Mouse (Mus musculus) NIH3T3 (cell line): Measurements from ENCODE around the gene Cfap299.
"Not testable (repeated sequence)": the region's sequence is repeated elsewhere in the genome, so short reads cannot be mapped to it uniquely, and the experiment has no call there.

Source experiments
- DNase-seq: peaks from one replicate; pipeline ENCODE4 v3.0.0-alpha.2; 2012; ENCODE audit warnings: low read depth

Gene Cfap299

DNA sequence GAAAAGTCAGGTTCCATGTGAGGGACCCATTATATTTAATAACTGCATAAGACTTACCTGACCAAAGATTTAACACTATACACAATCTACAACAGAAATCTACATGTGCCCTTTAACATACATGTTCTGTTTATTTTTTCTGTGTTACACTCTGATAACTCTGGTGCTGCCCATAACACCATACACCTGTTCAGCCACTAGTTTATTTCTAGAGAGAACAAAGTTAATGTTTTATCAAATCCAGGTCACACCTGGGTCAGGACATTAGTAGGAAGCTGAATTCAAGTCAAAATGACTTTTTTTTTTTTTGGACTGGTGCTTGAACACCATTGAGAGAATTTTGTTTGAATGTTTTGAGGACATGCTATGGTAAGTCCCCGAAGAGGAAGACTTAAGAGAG is 194.7 kb downstream of the Cfap299 start:
- no peak for DNase-seq

DNA sequence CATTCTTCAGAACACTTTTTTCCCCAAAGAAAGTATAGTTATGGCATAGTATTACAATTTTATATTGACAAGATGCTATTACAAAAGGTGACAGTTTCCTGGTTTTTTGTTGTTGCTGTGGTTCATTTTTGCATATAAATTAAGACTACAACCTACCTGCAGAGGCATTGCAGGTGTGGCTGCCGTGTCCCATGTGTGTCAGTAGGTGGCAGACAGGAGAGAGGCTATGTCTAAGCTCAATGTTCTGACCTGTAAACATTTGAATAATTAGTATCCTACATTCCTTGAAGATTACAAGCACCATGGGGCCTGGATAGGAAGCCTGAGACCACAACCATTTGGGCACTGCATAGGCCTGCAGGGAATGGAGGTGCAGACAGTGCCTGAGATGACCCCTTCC is 212.2 kb downstream of the Cfap299 start:
- DNase-seq: no peak

DNA sequence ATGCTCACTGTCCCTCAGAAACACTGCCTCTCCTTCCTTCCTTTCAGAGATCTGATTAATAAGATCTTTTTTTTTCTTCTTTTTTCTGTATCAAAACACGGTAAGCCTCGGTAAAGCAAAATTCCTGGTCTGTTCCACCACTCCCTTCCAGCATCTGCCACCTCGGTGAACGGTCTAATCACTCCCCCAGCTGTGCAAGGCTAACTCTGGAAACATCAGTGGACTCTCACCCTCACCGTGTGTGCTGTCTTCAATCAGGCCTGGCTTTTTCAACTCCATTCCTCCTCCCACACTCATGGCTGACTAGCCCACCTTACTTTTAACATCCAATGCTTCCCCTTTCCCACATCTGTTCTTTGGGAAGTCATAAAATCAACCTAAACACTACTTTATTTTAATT is 221.2 kb downstream of the Cfap299 start:
- no peak for DNase-seq

DNA sequence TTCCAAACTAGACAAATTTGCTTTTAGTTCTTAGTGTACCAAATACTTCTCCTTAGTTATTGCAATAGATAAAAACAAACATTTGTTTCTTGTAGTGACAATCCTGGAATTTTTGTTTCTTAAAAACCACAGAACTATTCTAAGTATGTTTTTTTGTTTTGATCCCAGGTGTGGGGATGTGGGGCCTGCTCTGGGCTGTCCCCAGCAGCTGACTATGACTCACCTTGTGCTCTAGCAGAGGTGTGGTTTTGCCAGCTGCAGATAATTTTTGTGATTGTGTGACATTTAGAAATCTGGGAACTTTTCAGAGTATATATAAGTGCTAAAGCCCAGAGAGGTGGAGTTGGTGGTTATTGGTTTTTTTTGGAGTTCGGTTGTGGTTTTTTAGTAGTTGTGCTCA is 221.8 kb downstream of the Cfap299 start:
- no peak for DNase-seq

DNA sequence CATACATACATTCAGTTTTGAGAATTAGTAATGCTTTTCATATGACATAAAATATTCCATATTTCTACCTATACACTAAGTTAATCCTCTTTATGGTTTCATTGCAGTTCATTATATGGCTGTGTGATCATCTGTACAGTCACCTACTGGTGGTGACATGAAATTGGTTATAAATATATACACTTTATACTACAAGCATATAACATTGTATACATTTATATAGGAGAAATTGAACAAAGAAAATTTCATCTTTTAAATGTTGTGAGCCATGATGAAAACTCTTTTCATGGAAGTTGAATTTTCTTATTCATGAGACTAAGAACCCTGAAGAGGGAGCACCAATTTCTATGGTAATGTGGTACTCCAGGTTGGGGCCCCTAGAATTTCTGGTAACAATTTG is 223.3 kb downstream of the Cfap299 start, which contains the start of gene Gm11111:
Gene Gm11111 (plus strand): TSS at position 301 of the 400 bp plus-strand sequence.
- DNase-seq: no peak

DNA sequence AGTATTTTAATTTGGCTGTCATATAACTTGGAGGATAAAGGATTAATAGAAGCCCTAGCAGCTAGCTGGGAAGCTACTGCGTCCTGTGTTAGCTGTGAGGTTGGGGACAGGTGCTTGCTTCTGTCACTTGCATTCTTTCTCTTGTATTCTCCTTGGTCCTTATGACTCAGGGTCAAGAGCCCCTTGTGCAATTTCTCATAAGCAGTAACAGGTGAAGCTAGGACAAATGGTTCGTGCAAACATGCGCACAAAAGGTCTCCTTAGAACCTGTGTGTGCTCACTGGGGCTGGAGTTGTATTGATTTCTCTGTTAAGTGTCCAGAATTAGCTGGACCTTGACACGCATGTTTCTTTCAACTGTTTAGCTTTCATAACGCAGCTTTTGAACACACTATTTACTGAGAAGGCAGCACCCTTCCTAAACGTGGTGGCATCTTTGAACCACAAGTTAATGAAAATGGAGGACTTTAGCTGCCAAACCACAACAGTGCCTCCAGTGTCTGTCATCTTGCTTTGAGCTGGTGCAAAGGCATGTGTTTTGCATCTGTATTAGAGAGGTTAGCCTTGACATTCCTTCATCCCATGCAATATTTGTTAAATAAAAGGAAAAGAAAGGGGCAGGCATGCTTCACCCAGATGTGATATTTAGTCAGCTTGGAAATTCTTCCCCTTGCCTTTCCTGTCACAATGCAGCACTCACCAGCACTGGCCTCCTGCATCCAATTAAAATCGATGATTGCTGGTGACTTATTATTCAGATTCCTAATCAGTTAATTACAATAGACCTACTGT is 223.9 kb downstream of the Cfap299 start:
- no peak for DNase-seq

DNA sequence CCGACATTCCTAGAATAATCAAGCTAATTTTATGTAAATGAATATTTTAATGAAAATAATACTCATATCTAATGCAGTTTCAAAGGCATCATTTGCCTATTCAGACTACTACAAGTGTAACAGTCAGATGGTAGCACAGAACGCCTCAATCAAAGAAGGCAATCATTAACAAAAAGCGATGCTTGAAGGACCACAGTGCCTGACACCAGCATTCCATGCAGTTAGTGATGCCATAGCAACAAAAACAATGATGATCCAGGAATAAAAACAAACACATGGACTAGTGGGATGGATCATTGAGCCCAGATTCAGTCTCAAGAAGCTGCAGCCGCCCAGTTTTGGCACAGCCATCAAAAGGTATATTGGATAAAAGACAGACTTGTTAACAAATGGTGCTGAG is 232.2 kb downstream of the Cfap299 start:
- DNase-seq: no peak

DNA sequence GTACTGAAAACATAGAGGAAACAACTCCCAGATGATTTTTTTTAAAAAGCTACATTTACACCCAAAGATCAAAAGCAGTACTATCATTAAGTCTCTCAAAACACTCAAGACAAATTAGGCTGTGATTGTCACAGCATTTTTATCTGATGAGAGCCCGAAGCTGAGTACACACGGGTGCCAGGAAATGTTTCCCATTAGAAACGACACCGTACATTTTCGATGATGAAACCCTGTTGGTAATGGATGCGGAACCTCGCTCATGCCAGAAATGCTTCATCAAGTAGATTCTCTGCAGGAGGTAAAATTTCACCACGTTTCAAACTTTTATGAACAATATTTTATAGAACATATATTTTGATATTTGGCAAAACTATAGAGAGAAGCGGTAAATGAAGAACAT is 233.7 kb downstream of the Cfap299 start:
- no peak for DNase-seq

DNA sequence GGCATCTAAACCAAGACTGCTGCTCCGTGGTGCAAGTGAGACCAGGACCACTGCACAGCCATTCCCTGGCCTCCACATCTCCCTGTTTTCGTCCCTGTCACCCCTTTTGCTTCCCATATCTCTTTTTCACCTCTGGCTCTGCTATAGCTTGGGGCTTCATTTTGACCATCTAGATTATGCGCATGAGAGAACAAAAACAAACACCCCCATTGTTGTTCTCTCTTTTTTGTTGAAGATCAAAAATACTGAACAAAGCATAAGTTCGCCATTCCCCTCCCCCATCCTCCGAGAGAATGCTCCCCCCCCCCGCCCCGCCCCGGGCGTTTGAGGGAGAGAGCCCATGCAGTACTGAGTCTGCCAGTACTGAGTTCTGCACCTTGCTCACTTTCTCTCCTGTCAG is 234.7 kb downstream of the Cfap299 start:
- no peak for DNase-seq

DNA sequence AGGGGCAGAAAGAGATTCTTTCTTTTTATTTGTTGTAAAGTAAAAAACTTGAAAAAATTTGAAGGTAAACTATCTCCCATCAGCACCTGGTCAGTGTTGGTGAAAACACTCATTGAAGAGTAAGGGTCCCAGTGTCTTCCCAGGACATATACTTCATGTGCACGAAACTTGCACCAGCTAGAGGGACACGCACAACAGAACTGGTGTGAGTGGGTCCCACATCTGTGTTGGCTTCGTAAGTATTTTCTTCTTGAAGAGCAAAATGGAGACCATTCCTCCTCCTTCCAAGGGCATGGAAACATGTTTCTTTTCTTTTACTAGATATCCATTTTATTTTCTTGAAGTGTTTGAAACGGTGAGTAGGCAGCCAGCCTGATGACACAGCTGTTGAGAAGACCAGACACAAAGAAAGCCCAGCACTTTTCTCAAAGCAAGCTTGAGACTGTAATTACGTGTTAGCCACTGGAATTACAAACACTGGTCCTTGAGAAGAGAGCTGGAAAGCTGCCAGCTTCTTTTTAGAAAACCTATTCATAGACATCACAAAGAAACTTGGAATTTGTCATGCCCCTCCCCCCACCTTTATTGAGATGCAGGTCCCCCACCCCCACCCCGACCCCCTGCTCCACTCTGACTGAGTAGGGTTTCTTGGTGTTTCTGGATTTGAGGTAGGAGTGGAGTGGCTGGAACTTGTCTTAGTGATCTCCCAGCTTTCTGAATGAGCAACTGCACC is 237.5 kb downstream of the Cfap299 start:
- no peak for DNase-seq

DNA sequence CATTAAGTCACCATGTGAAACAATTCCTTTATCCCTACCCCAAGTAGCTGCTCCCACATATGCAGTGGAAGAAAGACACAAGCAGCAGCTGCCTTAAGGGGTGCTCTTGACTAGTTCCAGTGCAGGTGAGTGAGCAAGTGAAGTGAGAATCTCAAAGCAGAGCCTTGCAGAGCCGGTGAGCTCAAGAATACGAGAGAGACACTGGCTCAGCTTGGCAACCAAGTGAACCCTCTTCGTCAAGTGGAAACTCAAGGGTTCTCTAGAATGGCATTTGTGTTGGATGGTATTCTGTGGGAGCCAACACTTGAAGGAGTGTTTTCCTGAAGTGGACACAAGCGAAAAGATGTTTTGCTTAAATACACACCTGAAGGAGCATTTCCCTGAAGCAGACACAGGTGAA is 239.4 kb downstream of the Cfap299 start:
- no peak for DNase-seq

DNA sequence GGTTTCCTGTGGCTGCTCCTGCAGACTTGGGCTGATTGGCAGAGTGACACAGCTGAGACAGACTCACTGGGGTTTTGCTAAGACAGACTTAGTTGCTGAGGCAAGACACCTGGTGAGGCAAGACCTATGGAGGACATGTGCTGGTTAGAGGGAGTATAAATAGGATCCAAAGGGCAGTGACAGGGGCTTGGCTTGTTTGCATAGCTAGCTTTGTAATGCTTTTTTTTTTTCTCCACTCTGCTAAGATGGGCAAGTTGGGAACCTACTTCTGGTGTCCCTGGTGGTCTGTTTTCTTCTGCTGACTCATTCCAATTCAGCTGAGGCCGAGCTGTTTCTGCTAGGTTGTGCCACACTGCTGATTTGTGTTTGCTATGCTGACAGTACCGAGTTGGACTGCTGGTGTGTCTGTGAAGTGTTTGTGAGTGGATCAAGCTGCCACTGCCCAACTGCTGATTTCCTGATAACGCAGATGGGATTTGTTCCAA is 240.0 kb downstream of the Cfap299 start:
- no peak for DNase-seq

DNA sequence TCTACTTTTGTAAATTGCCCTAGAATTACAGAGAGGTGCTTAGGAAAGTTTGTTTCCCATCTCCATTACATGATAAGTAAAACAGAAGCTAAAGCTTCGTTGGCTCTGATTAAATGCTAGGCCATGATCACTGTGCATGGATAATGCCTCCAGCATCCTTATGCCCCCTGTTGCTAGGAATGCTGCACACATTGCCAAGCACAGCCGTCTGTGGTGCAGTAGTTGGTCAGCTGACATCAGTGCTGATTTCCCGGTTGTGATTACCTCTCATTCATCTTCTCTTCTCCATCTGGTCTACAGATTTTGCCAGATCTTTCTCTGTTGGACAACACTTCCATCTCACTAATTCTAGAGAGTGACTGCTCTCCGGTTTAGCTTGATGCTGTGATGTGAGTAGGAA is 243.3 kb downstream of the Cfap299 start:
- no peak for DNase-seq

DNA sequence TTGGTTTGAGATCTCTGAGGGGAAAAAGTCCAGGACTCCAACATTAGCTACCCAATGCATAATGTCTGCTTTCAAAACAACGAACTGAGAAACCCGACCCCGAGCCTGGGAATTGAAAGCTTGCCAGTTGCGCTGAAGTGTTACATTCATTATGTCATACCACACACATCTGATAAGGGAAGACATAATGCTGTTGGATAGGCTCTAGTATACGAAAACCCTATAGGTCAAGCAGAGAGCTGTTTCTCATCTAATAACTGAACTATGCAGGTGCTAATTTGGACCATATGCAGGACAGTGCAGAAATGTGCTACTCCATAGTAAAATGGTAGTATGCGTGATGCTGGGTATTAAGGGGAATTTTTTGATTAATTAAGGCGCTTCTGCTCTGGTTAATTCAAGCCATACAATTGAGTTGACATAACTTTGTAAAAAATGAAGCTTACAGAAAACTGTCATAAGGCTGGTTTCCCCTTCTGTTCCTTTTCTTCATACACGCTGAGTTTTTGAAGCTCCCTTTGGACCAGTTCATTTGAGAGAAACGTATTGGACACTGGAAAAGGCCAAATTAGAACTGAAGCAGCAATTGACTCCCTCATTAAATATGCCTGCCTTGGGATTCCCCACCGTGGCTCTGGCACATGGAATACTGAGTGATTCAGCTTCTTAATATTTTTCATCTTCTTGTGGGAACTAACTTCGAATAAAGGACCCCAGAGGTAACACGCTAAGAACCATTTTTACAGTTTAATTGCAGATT is 245.8 kb downstream of the Cfap299 start:
- no peak for DNase-seq

DNA sequence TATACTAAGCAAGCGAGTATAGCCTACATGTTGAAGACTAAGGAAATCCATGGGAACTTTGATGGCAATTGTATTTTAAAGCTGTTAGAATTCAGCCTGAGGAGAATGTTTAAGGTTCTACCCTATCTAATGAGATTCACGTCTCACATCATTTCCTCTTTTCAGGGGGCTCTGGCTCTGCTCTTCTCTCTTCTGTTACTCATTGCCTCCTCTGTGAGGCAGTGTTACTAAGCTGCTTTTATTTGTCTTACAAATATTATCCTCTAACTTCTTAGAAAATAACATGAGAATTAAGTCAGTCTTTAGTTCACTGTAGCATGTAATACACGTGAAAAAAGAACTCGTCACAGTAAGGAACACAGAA is 246.3 kb downstream of the Cfap299 start:
- DNase-seq: no peak

DNA sequence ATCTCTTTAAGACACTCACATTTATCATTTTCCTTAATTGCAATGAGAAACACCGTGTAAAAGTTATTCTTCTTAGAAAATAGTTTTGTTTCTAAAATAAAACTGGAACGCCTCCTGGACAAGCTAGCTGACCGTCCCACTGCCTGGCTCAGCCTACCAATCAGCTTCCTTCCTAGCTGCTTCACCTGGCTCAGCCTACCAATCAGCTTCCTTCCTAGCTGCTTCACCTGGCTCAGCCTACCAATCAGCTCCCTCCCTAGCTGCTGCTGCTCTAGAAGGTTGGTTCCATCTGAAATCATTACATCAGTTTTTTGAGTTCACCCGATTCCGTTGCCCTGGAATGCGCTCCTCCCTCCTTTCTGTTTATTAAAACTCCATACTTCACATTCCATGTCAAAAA is 247.4 kb downstream of the Cfap299 start:
- not testable (repeated sequence) for DNase-seq

DNA sequence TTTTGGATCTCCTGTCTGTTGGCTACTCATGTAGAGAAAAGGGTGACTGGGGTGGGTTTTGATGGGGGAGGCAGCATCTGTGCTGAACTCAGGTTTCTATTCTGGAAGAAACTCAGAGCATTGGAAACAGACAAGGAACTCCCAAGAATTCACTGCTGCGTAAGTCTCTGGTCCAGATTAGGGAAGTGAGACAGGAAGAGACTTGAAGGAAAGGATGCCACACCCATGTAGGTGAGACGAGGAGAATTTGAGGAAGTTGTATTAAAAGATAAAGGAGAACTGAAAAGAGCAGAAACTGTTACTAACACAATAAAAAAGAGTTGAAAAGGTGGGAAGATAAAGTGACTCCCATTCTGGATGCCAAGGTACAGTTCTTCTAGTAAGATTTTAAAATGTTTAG is 249.3 kb downstream of the Cfap299 start:
- no peak for DNase-seq

DNA sequence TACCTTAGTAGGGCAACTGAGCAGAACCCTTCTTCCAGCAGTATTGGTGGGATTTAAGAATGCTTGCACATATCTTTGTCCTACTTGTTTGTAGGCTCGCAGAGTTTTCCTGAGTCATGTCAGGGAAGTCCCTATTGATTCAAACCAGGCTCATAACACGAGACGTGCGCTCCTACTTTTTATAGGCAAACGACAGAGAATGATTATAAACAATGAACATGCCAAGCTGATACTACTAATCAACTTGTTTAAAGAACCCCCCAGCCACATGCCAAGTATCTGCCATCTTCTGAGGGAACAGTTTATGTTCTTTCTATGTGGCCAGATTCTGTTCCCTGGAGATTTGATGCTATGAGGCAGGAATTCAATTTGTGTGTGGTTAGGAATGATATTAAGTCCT is 251.7 kb downstream of the Cfap299 start:
- DNase-seq: peak; percentile 35

DNA sequence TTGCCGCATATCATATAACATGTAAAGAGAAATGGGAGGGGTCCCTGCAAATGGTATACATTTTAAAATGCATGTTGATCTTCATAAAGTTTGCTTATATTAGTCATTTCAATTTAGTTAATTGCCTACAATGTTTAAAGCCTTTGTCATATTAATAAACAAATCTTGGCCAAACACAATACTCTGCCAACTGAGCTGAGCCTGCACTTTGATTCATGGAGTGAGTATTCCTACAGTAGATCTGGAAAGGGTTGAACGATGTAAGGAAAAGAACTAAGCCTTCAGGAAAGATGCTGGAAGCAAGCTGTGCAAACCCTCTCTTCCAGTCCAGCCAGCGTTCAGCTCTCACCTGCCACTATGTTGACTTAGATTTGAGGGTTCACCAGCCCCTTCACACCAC is 252.9 kb downstream of the Cfap299 start:
- DNase-seq: no peak

DNA sequence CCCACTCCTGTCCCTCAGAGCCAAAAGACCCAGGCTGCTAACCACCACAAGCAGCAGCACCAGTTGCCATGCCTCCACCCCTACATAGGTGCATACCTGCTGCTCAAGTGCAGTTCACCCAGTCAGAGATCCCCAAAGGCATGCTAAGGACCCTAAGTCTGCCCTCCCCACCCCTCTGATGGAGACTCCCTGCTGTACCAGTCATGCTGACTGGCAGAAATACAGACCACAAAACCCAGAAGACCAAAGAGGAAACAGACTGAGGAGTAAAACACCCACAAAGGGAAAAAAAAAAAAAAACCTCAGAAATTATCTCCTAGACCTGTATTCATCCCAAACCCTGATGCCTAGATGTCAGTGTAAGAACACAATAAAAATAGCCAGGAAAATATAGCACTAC is 256.8 kb downstream of the Cfap299 start:
- DNase-seq: no peak

DNA sequence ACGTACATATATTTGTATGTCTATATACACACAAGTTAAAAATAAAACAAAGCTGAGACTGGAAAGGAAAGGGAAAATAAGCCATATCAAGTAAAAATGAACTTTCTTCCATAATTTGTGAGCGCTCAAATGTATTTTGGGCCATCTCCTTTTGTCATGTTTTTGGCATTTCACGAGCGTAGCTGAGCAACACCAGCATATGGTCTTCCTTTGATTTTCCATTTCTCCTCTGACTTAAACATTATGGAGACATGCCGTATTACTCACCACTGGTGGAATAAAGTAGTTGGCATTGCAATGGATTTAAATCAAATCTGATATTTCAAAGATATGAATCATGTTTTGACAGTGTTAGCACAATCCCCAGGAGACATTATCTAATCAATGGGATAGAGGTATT is 284.4 kb downstream of the Cfap299 start:
- peak; percentile 4 for DNase-seq

DNA sequence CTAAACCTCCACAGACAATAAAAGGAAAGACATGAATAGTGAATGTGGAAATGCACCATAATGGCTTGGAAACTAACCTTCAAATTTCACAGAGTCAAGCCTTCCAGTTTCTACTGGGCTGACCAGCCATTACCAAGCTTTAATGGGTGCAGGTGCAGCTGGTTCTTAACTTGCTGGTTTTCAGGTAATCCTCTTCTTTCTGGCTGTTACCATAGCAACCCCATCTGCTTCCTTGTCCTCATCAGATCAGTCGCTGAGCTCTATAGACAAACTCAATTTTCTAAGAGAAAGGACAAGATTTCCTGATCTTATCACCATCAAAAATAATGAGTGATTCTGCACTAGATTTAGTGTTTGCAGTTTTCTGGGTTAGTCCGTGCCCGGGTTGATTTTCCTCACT is 287.8 kb downstream of the Cfap299 start:
- DNase-seq: no peak

DNA sequence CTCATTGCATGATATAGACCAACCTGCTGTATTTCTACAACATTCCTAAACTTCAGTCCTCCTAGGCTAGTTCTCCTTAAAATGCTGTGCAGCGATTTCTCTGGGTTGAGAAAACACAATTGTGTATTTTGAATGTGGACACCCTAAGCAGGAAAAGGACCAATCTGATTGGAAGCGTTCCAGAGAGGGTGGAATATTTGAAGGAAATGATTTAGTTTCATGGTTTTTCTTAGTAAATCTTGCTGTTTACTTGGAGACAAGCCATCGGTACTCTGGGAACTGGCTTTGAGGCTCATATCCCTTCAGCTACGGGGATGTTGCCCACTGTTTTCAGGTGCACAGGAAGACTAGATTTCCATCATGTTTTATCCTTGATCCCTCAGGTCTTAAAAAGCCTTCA is 288.3 kb downstream of the Cfap299 start:
- DNase-seq: peak; percentile 3
